Mouse (Mus musculus) heart, postnatal 0 days (tissue): ENCODE measurements around the gene Crim1.

Source experiments
- CTCF ChIP-seq: IDR thresholded peaks from 2 replicates; pipeline ENCODE4 v1.5.1; 2016; ENCODE audit warnings: antibody characterized with exemption, control low read depth, low read depth
- EP300 ChIP-seq: IDR thresholded peaks from 2 replicates; pipeline ENCODE4 v1.6.1; 2016; ENCODE audit warnings: antibody characterized with exemption, low read depth

- TF ChIP-seq EP300 (no peak), CTCF (no peak)
Measured at GRCm38 (mm10) chr17:78401311-78401710, 201.3 kb downstream of the Crim1 start.
